Mouse (Mus musculus): Measurements from ENCODE around the gene Rcc1l.

Gene Rcc1l

DNA sequence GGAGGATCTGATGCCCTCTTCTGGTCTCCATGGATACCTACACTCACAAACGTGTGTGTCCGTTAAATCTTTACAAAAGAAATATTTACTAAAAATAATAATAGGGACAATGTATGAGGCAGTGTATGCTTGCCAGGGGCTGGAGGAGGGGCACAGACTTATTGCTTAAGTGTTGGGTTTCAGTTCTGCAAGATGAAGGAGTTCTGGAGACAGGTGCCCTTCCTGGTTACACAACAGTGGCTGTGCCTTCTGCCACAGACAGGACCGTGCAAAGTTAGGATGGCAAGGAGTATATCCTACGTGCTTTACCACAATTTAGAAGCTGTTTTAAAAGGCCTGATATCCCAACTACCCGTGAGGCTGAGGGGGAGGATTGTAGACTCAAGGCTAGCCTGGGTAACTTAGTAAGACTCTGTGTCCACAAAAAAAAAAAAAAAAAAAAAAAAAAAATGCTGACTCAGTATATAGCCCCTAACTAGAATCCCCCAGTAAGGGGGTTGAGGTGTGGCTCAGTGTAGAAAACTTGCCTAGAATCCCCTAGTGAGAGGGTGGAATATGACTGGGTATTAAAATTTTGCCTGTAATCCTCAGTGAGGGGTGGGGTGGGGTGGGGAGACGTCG is 60.8 kb downstream of the Rcc1l start:
- DNase-seq (ENCODE audit: low spot score) = no peak

- DNase-seq (ENCODE audit: low spot score) = no peak
Measured at GRCm38 (mm10) chr5:134114981-134115380, 61.6 kb downstream of the Rcc1l start.

GRCm38 (mm10) chr5:134105829-134106228 is 70.7 kb downstream of the Rcc1l start:
- no peak for DNase-seq (ENCODE audit: low spot score)

DNA sequence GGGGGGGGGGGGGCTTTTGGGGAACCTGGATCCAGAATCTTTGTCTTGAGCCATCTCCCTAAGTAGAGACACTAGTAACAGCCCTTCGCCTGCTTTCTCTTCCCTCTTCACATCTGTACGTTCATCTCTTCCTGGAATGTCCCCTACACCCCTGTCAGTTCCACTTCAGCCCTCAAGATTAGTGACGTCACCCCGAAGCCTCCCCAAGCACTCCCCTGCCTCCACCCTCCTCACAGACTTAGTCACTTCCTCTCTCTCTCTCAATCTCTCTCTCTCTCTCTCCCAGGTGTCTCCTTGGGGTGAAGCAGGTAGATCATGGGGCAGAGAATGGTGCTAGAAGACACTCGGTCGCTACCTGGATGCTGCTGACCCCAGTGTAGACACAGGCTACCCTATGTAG is 73.9 kb downstream of the Rcc1l start:
- DNase-seq (ENCODE audit: low spot score) = peak; percentile 2

DNA sequence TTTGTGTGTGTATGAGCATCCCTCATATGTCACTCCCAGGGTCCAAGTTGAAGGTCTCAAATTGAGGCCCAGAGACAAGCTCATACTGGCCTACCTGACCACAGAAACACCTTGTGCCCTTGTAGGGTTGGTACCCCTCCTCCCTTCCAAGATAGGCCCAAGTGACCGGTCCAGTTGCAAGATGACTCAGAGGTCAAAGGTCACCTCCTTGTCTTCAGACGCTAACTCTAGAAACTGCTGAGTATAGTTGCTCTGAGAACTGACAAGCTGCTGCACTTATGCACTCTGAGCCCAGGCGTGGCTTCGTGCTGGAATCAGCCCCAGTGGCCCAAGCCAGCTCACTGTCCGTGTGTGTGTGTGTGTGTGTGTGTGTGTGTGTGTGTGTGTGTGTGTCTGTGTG is 74.7 kb downstream of the Rcc1l start:
- DNase-seq (ENCODE audit: low spot score) = no peak

GRCm38 (mm10) chr5:134101322-134101721 is 75.3 kb downstream of the Rcc1l start:
- DNase-seq (ENCODE audit: low spot score) = no peak

DNA sequence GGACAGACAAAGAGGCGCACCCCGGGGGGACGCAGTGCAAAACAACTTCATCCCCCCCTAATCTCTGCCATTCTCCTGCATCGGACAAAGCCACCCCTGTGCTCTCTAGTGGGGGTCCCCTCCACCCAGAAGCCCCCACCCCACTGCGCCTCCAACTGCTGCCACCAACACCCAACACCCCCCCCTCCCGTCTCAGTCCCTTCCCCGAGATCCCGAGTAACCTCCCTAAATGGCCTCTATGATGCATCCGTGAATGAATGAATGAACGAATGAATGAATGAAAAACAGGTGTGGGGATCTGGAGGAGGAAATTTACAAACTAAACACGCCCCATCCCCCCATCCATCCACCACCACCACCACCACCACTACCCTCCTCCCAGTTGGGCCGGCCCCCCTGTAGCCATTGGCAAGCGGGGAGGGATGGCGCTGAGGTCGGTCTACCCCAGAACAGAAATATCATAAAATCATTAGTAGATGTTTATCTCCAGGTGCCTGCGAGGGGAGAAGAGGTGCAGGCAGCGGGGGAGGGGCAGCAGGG is 76.3 kb downstream of the Rcc1l start:
- DNase-seq (ENCODE audit: low spot score) = no peak

- peak; percentile 88 for DNase-seq (ENCODE audit: low spot score)
Measured at GRCm38 (mm10) chr5:134099496-134100211, 76.9 kb downstream of the Rcc1l start, which contains the start of gene Castor2. Castor2 (plus strand) TSS chr5:134099711.

- DNase-seq (ENCODE audit: low spot score) = no peak
Measured at GRCm38 (mm10) chr5:134098976-134099375, 77.6 kb downstream of the Rcc1l start.

DNA sequence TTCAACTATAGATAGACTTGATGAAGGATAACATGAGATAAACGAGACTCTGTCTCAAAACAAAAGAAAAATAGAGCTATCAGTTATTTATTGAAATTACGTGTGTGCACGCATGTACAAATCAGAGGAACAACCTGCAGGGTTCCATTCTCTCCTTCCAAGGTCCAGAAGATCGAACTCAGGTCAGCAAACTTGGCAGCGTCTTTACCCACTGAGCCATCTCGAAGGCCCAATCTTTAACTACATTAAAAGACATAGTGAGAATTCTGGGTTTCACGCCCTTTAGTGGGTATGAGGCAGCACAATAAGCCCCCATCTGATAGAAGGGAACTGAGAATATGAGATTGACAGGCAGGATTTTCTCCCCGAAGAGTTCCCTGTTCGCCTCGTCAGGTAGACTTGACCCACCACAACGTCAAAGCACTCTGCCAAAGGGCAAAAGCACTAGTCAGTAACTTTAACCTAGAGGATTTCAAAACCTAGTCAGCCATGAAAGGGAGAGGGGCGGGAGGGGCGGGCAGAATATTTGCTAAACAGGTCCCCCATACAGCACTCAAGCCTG is 78.2 kb downstream of the Rcc1l start:
- no peak for DNase-seq (ENCODE audit: low spot score)

Data from T-cell, adult 2 months (primary cell).